Mouse (Mus musculus) forebrain, embryonic 12.5 days (tissue): ENCODE data around the gene Col4a3bp. TPM values are rescaled to one million over a fixed set of nuclear protein-coding genes. Genes with fewer than 3 reads are reported as not detected.

Experiments
- ATAC-seq: fragments of 200-750 bp; cut with Nextera tagmentation; 2 replicates; pipeline ENCODE4 v1.8.0; 2017; ENCODE audit warnings: moderate TSS enrichment; ENCODE audit not compliant: low FRiP score
- H3K27ac ChIP-seq: fragments of 300-500 bp; sonication (generic); 2 replicates; pipeline ENCODE4 v1.5.1; 2016; ENCODE audit warnings: mild to moderate bottlenecking
- H3K27me3 ChIP-seq: fragments of 300-500 bp; sonication (generic); 2 replicates; pipeline ENCODE4 v1.6.1; 2016; ENCODE audit warnings: mild to moderate bottlenecking
- H3K36me3 ChIP-seq: fragments of 300-500 bp; sonication (generic); replicated peaks from 2 replicates; pipeline ENCODE4 v1.6.1; 2016; ENCODE audit warnings: mild to moderate bottlenecking
- H3K4me1 ChIP-seq: fragments of 300-500 bp; sonication (generic); 2 replicates; pipeline ENCODE4 v1.6.1; 2016
- H3K4me2 ChIP-seq: fragments of 300-500 bp; sonication (generic); 2 replicates; pipeline ENCODE4 v1.6.1; 2016; ENCODE audit warnings: mild to moderate bottlenecking, moderate library complexity
- H3K4me3 ChIP-seq: fragments of 300-500 bp; sonication (generic); replicated peaks from 2 replicates; pipeline ENCODE4 v1.5.1; 2016; ENCODE audit warnings: mild to moderate bottlenecking
- H3K9ac ChIP-seq: fragments of 300-500 bp; sonication (generic); 2 replicates; pipeline ENCODE4 v1.6.1; 2016; ENCODE audit warnings: mild to moderate bottlenecking
- H3K9me3 ChIP-seq: fragments of 300-500 bp; sonication (generic); 2 replicates; pipeline ENCODE4 v1.6.1; 2016
- WGBS: fragments of 180-500 bp; shearing (Covaris S2); methylation state at CpG from one replicate; pipeline ENCODE4 v1.1.7; 2016; 5-methylcytosine and 5-hydroxymethylcytosine counted together
- polyA plus RNA-seq: library from polyadenylated mRNA; unstranded; fragments of >200 nt; fragmentation: Nextera tagmentation; extraction: Ambion mirVana; gene quantifications from 2 replicates; pipeline ENCODE4 v1.2.1, GENCODE M21; 2016

The Col4a3bp gene
- polyA plus RNA-seq, 1 experiment from 2014 or later = 10.8 TPM

DNA sequence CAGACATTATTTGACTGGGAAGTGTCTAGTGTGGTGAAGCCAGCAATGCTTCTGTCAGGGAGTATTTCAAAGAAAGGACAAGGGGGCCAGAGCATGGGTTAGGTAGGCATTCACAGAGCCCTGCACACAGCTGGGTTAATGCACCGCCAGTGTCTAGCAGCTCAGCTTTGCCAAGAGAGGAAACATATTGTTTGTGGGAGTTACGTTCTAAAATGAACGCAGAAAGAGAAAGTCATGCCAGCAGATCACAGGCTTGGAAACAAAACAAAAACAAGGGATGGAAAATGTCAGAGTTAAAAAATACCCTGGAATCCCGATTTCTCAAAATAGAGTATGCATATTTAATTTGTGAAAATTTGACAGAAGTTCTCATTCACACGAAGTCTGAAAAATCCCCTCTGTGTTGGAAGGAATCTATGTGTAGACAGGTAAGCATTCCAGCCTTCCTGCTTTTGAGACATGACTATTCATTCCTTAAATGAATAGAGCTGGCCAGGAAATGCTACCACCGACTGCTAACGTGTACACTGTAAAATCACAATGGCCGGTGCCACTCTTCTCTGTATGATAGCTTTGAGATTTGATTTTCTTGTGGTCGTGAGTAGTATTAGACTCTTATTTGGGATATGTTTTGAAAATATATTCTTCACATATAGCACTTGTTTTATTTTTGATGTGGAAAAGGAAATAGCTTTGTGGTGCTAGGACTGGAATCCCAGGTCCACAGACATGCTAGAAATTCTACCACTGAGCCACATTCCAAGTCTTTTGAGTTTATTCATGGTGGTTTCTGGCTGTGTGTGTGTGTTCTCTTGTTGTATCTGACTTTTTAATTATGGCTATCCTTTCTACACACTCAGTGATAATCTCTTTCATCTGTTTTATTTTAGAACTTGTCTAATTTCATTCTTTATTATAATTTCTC is 138.0 kb downstream of the Col4a3bp start:
- no peaks in the 10 kb centered on the region for H3K4me1 ChIP-seq
- no peak overlapping the region for H3K27ac ChIP-seq
- ATAC-seq = no peak
- no peaks in the 10 kb centered on the region for H3K36me3 ChIP-seq
- no peaks in the 10 kb centered on the region for H3K27me3 ChIP-seq
- H3K9ac ChIP-seq = no peak overlapping the region
- 81% methylated on average over 9 of the region's 9 CpGs for WGBS
- no peaks in the 10 kb centered on the region for H3K9me3 ChIP-seq
- H3K4me2 ChIP-seq = no peak overlapping the region
- no peak overlapping the region for H3K4me3 ChIP-seq

DNA sequence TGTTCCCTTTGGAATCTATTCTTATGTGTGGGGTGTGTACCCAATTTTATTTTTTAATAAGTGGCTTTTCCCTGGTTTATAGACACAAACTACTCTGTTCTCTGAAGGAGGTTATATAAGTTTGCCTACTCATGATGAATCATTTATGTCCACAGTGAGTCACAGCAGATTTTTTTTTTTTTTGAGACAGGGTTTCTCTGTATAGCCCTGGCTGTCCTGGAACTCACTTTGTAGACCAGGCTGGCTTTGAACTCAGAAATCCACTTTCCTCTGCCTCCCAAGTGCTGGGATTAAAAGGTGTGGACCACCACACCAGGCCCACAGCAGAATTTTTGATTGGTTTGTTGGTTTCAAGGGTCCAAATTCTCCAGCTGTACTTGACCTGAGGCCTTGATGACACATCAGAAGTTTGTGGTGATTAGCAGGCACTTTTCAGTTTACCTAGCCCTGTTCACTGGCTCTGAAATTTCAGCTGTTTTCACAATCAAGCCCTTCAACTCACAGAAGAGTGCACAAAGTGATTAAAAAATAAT is 138.7 kb downstream of the Col4a3bp start:
- no peak for ATAC-seq
- Histone ChIP-seq H3K27me3 (no peaks in the 10 kb centered on the region), H3K9me3 (no peaks in the 10 kb centered on the region), H3K4me3 (no peak overlapping the region), H3K27ac (no peak overlapping the region), H3K36me3 (no peaks in the 10 kb centered on the region), H3K4me2 (no peak overlapping the region), H3K9ac (no peak overlapping the region), H3K4me1 (no peaks in the 10 kb centered on the region)

- 88% methylated on average over 5 of the region's 5 CpGs for WGBS
- no peak overlapping the region for H3K27ac ChIP-seq
- H3K4me3 ChIP-seq = no peak overlapping the region
- H3K36me3 ChIP-seq = no peaks in the 10 kb centered on the region
- no peaks in the 10 kb centered on the region for H3K9me3 ChIP-seq
- H3K9ac ChIP-seq = no peak overlapping the region
- H3K27me3 ChIP-seq = no peaks in the 10 kb centered on the region
- no peak overlapping the region for H3K4me2 ChIP-seq
- no peak for ATAC-seq
- no peaks in the 10 kb centered on the region for H3K4me1 ChIP-seq
These were observed 142.4 kb downstream of the Col4a3bp start for GRCm38 (mm10) chr13:96684779-96685178.

DNA sequence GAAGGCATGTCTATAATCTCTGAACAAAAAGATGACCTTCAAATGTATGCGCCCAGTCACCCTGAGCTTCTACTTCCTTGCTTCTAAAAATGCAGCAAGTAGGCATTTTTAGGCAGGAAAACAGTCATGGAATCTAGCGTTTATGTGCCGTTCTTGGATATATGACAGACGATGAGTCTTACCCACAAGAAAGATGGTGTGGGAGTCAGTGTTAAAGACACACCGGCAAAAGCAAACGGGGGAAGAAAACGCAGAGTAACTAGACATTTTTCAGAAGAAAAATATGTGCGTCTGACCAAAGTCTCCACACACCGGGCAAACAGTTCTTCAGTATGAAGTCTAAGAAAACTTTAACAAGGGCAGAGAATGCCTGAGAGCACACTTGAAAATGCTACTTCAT is 144.8 kb downstream of the Col4a3bp start:
- H3K27me3 ChIP-seq = no peaks in the 10 kb centered on the region
- no peaks in the 10 kb centered on the region for H3K9me3 ChIP-seq
- no peaks in the 10 kb centered on the region for H3K36me3 ChIP-seq
- H3K27ac ChIP-seq = no peak overlapping the region
- ATAC-seq = no peak
- H3K9ac ChIP-seq = no peak overlapping the region
- 93% methylated on average over 9 of the region's 9 CpGs for WGBS
- H3K4me1 ChIP-seq = no peaks in the 10 kb centered on the region
- no peak overlapping the region for H3K4me3 ChIP-seq
- no peak overlapping the region for H3K4me2 ChIP-seq

Other genes starting within 250 kb of the Col4a3bp start
- 30.6 and 32.9 TPM in 2 replicates for gene Poc5, start 154.3 kb upstream of the Col4a3bp start, polyA plus RNA-seq
- not detected in 2 replicates for gene Ankdd1b, start 71.4 kb upstream of the Col4a3bp start, polyA plus RNA-seq
- not detected in 2 replicates for gene Gm17622, start 51.9 kb upstream of the Col4a3bp start, polyA plus RNA-seq
- 8.4 and 8.5 TPM in 2 replicates for gene Polk, start within 50 bp of the Col4a3bp start, polyA plus RNA-seq
- gene Hmgcr, start 128.3 kb downstream of the Col4a3bp start, polyA plus RNA-seq = 187 and 205 TPM in 2 replicates
- gene Ankrd31, start 205.7 kb downstream of the Col4a3bp start, polyA plus RNA-seq = not detected in 2 replicates